Mouse (Mus musculus): ENCODE data around the gene Cdk2ap2.
A peak's percentile ranks its signal among the peaks of the same experiment; 100 is the strongest.

Gene Cdk2ap2

GRCm38 (mm10) chr19:4137913-4138312 lies 40.9 kb downstream of the Cdk2ap2 start:
- no peak for DNase-seq (ENCODE audit: extremely low spot score)

GRCm38 (mm10) chr19:4139446-4139845 lies 42.5 kb downstream of the Cdk2ap2 start, which contains the start of gene Gpr152:
Gene Gpr152, plus strand, starts transcription at chr19:4139787.
- DNase-seq (ENCODE audit: extremely low spot score) = no peak

- DNase-seq (ENCODE audit: extremely low spot score) = no peak
Observed at GRCm38 (mm10) chr19:4140147-4140546, 43.2 kb downstream of the Cdk2ap2 start.

GRCm38 (mm10) chr19:4142416-4143173 lies 45.6 kb downstream of the Cdk2ap2 start:
- no peak for DNase-seq (ENCODE audit: extremely low spot score)

GRCm38 (mm10) chr19:4143759-4144268 lies 46.8 kb downstream of the Cdk2ap2 start, which contains the start of gene Cabp4:
Gene Cabp4, minus strand, starts transcription at chr19:4144033.
- no peak for DNase-seq (ENCODE audit: extremely low spot score)

- no peak for DNase-seq (ENCODE audit: extremely low spot score)
Observed at GRCm38 (mm10) chr19:4144550-4145498, 47.8 kb downstream of the Cdk2ap2 start.

- DNase-seq (ENCODE audit: extremely low spot score) = no peak
Observed at GRCm38 (mm10) chr19:4145936-4146335, 49.0 kb downstream of the Cdk2ap2 start.

- no peak for DNase-seq (ENCODE audit: extremely low spot score)
Observed at GRCm38 (mm10) chr19:4146366-4147021, 49.5 kb downstream of the Cdk2ap2 start.

GRCm38 (mm10) chr19:4147022-4147405 lies 50.0 kb downstream of the Cdk2ap2 start:
- no peak for DNase-seq (ENCODE audit: extremely low spot score)

- DNase-seq (ENCODE audit: extremely low spot score) = no peak
Observed at GRCm38 (mm10) chr19:4147782-4148490, 51.0 kb downstream of the Cdk2ap2 start.

- peak; percentile 98 for DNase-seq (ENCODE audit: extremely low spot score)
Observed at GRCm38 (mm10) chr19:4148491-4148806, 51.5 kb downstream of the Cdk2ap2 start, which contains the start of gene Coro1b. Gene Coro1b, plus strand, starts transcription at chr19:4148619.

All from embryo, embryonic 9.5 days (tissue).